Mouse (Mus musculus): Measurements from ENCODE around the gene Mob2.

DNA sequence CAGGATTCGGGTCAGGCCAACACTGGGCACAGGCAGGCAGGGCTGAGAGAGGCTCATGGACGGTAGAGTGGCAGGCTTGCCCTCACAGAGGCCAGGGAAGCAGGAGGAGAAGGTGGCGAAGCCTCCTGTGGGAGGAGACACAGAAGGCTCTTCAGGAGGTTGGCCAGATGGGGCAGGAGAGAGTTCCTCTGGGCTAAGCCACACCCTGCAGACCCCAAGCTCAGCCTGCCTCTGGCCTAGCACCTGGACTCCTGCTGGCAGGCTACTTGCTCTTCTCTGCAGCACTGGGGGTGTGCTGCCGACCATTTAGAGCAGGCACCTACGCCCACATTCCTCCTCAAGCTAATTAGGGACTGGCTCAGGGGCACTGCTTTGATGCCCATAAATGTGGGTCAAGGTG, 23.5 kb upstream of the Mob2 start:
- TF ChIP-seq GABPA (IDR thresholded peaks at IDR 0.05; ENCODE audit: insufficient replicate concordance, low read depth, low read length) = no peak
- TF ChIP-seq TCF12 (IDR thresholded peaks at IDR 0.05; ENCODE audit: low read depth, low read length) = no peak
- TF ChIP-seq POLR2A (IDR thresholded peaks at IDR 0.05; ENCODE audit: low read depth, low read length) = no peak
- no peak for TF ChIP-seq CTCF (conservative IDR thresholded peaks at IDR 0.05 in 1 of 2, IDR thresholded peaks at IDR 0.05 in 1 of 2; ENCODE audit: low read depth in 2 of 2, low read length in 2 of 2)
- TF ChIP-seq ZC3H11A (IDR thresholded peaks at IDR 0.05; ENCODE audit: low read depth, low read length) = no peak
- TF ChIP-seq USF1 (IDR thresholded peaks at IDR 0.05; ENCODE audit: low read depth, low read length) = no peak
- no peak for TF ChIP-seq SMC3 (IDR thresholded peaks at IDR 0.05; ENCODE audit: low read depth, low read length)
- TF ChIP-seq KAT2A (IDR thresholded peaks at IDR 0.05; ENCODE audit: insufficient replicate concordance, low read length) = no peak
- no peak for TF ChIP-seq MAX (IDR thresholded peaks at IDR 0.05; ENCODE audit: low read length)
- TF ChIP-seq TBP (conservative IDR thresholded peaks at IDR 0.05; ENCODE audit: low read depth, low read length) = no peak
